Mouse (Mus musculus): ENCODE measurements at regions not wholly inside any gene's neighbourhood (a gene's known extent, or its start where the extent isn't known, plus 50 kb on each side); places are given as distances from the start of the nearest gene placed in this dataset.
"Not testable (repeated sequence)": the region's sequence is repeated elsewhere in the genome, so short reads cannot be mapped to it uniquely, and the experiment has no call there.

DNA sequence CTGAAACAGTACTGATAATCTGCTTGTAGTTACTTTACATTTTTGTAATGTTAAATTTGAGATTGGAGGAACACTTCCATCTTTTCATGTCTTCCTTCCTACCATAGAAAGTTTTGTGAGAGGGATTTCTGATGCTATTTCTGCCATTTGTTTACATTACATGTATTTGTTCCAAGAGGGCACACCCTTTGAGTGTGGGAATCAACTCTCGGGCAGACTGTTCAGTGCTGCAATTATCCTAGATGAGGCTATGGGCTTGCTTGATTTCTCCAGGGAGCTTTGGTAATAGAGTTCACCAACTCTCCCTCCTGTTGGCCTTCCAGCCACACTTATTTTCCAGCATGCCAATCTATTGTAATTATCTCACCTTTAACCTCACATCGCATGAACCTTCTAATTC lies 52.4 kb downstream of the Gm13691 start:
- no peak for DNase-seq (ENCODE audit: low read depth)

GRCm38 (mm10) chr2:84048398-84049140 lies 58.2 kb downstream of the Gm13691 start:
- peak; percentile 68 for DNase-seq (ENCODE audit: low read depth)

GRCm38 (mm10) chr2:84051883-84052331 lies 61.6 kb downstream of the Gm13691 start:
- DNase-seq (ENCODE audit: low read depth): peak; percentile 8

- DNase-seq (ENCODE audit: low read depth): peak; percentile 98
Measured at GRCm38 (mm10) chr2:84059246-84059645, 68.9 kb downstream of the Gm13691 start.

DNA sequence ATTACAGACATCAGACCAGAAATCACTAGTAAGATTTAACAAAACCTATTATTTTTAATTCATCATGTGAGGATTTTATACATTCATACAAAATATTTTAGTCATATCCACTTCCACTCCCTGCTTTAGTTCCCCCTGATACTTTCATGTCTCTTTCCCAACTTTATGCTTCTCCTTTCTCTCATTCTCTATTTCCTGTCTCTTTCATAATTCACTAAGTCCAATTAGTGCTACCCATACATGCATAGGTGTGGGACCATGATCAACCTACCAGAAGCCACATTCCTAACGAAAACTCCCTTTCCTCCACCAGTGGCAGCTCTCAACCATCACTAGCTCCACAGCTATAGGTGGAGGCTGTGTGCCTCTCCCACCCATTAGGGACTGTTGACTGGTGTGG lies 70.9 kb downstream of the Gm13691 start:
- no peak for DNase-seq (ENCODE audit: low read depth)

- peak; percentile 42 for DNase-seq (ENCODE audit: low read depth)
Measured at GRCm38 (mm10) chr2:84064371-84064770, 74.0 kb downstream of the Gm13691 start.

- DNase-seq (ENCODE audit: low read depth): peak; percentile 66
Measured at GRCm38 (mm10) chr2:84065061-84065460, 74.7 kb downstream of the Gm13691 start.

DNA sequence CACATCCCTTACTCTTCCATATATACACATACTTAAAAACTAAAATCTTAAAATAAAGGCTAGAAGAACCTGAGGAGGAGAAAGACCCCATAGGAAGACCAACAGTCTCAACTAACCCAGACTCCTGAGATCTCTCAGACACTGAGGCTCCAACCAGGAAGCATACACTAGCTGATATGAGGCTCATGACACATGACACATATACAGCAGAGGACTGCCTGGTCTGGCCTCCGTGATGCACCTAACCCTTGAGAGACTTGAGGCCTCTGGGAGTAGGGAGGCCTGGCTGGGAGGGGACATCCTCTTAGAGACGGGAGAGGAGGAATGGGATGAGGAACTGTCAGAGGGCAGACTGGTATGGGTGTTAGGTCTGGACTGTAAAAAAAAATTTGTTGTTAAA lies 75.4 kb downstream of the Gm13691 start:
- DNase-seq (ENCODE audit: low read depth): no peak

DNA sequence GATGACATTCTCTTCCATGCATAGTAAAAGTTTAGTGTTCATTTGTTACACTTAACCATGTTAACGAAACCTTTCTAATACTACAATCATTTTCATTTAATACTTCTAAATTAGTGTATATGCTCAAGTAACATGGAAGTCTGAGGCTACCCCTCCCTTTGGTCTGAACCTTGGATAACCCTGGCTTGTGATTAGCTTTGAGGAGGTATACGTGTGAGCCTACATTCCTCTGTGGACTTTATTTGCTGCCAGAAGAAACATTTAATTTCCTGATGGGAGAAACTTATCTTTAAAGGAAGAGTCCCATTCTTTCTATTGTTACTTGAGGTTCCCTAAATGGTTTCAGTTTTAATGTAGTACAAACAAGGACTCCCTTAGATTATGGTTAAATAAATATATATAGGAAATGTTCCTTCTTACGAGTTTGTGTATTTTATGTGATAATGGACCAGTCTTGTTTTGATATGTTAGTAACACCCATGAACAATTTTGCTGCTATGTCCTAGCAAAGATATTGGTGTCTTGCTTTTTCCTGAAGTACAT lies 75.9 kb downstream of the Gm13691 start:
- DNase-seq (ENCODE audit: low read depth): no peak

DNA sequence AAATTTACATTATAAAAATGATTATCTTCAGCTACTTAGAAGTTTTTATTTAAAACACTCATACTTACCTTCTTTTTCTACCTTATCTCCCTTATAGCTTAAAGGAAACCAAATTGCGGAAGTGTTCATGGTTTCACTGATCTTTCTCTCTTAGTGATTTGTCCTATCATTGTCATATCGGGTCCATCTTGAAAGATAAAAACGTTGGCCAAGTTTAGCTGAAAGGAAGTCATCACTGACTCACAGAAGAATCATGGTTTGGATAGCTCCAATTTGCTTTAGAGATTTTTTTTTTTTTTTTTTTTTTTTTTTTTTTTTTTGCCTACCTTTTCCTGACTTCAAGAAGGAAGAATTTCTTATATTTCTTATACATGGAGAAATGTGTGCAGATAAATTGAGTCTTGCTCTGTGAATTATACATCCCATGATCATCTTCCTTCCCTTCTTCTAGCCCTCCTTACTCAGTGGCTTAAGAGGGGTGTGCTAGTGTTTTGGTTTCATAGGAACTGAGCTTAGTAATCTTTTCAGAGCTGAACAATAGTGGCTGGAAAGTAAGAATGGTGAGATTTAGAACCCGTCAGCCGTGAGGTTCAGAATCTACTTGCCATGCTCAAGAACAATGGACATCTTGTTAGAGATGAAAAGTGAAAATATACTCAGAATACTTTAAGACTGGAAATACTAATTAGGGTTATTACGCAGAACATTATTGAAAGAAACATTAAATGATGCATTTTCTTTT lies 76.6 kb downstream of the Gm13691 start:
- DNase-seq (ENCODE audit: low read depth): peak; percentile 89

- no peak for DNase-seq (ENCODE audit: low read depth)
Measured at GRCm38 (mm10) chr2:84068617-84069016, 78.3 kb downstream of the Gm13691 start.

GRCm38 (mm10) chr2:84069411-84069810 lies 79.1 kb downstream of the Gm13691 start:
- not testable (repeated sequence) for DNase-seq (ENCODE audit: low read depth)

- DNase-seq (ENCODE audit: low read depth): no peak
Measured at GRCm38 (mm10) chr2:84072881-84073583, 82.7 kb downstream of the Gm13691 start.

GRCm38 (mm10) chr2:84075944-84076343 lies 85.6 kb downstream of the Gm13691 start:
- DNase-seq (ENCODE audit: low read depth): no peak

DNA sequence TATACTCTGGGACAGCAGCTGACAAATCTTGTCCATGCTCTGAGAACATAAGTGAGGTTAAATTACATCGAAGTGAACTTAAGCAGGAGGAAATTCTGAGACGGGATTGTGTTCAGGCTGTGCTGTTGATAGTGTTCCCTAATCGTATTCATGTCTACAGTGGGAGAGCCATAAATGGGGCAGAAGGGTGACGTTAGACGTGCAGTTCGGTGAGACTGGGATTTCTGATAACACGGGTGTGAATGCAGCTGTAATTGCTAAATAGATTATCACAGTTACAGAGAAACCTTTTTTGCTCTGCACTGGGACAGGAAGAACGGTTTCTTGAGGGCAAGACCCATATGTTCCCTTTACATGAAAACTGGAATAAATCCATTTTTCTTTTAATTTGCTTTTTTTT lies 88.9 kb downstream of the Gm13691 start:
- DNase-seq (ENCODE audit: low read depth): no peak

GRCm38 (mm10) chr2:84080228-84080627 lies 89.9 kb downstream of the Gm13691 start:
- no peak for DNase-seq (ENCODE audit: low read depth)

DNA sequence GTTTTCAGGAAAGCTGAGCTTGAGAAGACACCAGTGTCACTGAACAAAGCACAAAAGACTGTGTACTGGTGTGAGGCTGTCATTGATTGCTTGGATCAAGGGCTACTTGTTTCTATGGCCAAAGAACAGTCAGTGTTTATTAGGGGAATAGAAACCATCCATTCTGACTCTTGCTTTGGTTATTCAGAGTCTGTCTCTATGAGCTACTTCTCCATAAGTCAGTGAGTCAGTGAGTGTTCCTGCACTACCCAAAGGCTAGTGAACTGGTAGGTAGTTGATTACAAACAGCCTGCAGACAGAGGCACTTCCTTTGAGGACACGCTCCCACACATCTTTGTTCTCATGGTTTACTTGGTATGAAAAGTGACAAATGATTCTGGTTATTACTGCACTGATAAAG lies 104.4 kb downstream of the Gm13691 start:
- peak; percentile 24 for DNase-seq (ENCODE audit: low read depth)

- no peak for DNase-seq (ENCODE audit: low read depth)
Measured at GRCm38 (mm10) chr2:84098746-84099145, 108.4 kb downstream of the Gm13691 start.

GRCm38 (mm10) chr2:84113562-84113961 lies 123.2 kb downstream of the Gm13691 start:
- peak; percentile 55 for DNase-seq (ENCODE audit: low read depth)

DNA sequence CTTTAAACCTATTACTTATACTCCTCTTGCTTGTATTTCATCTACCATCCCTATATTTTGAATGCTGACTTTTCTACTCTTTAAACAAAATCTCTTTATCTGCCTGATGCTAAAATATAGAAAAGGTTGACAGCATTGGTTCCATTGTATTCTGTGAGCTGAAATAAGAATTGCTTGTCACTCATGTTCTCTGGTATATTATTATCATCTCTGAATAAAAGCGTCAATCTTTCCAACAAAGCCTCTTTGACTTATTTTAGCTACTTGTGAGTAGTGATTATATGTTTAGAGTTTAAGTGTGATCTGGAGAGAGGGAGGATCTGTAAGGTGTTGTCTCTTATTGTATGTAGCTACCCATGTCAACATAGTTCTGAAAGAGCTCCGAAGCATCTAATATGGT lies 129.5 kb downstream of the Gm13691 start:
- no peak for DNase-seq (ENCODE audit: low read depth)

- DNase-seq (ENCODE audit: low read depth): no peak
Measured at GRCm38 (mm10) chr2:84127586-84127985, 137.2 kb downstream of the Gm13691 start.

GRCm38 (mm10) chr2:84161742-84162141 lies 171.4 kb downstream of the Gm13691 start:
- DNase-seq (ENCODE audit: low read depth): no peak

Data from 416B (cell line).